Mouse (Mus musculus) testis, adult 2 months (tissue): Measurements from ENCODE around the gene Gnpat. TPM values are rescaled to one million over a fixed set of nuclear protein-coding genes. Genes with fewer than 3 reads are reported as not detected.
A peak's percentile ranks its signal among the peaks of the same experiment; 100 is the strongest.

Experiments used
- H3K27ac ChIP-seq: fragments of 200-500 bp; 2 replicates; pipeline ENCODE4 v1.5.1; 2012; ENCODE audit warnings: low read depth, low read length; ENCODE audit not compliant: control insufficient read depth, insufficient read depth
- H3K27me3 ChIP-seq: fragments of 200-500 bp; 2 replicates; pipeline ENCODE4 v1.6.1; 2012; ENCODE audit warnings: mild to moderate bottlenecking, low read length, moderate library complexity; ENCODE audit not compliant: control insufficient read depth, insufficient read depth
- H3K36me3 ChIP-seq: fragments of 200-500 bp; 2 replicates; pipeline ENCODE4 v1.6.1; 2012; ENCODE audit warnings: mild to moderate bottlenecking, low read length; ENCODE audit not compliant: control insufficient read depth, insufficient read depth
- H3K4me1 ChIP-seq: fragments of 200-500 bp; 2 replicates; pipeline ENCODE4 v1.6.1; 2012; ENCODE audit warnings: low read length; ENCODE audit not compliant: control insufficient read depth, insufficient read depth
- H3K4me3 ChIP-seq: fragments of 200-500 bp; 2 replicates; pipeline ENCODE4 v1.5.1; 2012; ENCODE audit warnings: low read depth, mild to moderate bottlenecking, low read length, moderate library complexity, mixed read lengths; ENCODE audit not compliant: control insufficient read depth
- CTCF ChIP-seq: fragments of 200-500 bp; IDR thresholded peaks from 2 replicates; pipeline ENCODE4 v1.5.1; 2012; ENCODE audit warnings: low read depth, mild to moderate bottlenecking, inconsistent platforms, low read length, moderate library complexity; ENCODE audit not compliant: control insufficient read depth, insufficient read depth, insufficient replicate concordance
- POLR2A ChIP-seq: fragments of 200-500 bp; IDR thresholded peaks from 2 replicates; pipeline ENCODE4 v1.6.1; 2012; ENCODE audit warnings: low read depth, mild to moderate bottlenecking, inconsistent platforms, low read length, moderate library complexity; ENCODE audit not compliant: control insufficient read depth
- polyA plus RNA-seq: library from polyadenylated mRNA; depleted of rRNA; stranded (reverse); fragments of >200 nt; gene quantifications from 2 replicates; pipeline ENCODE4 v1.2.3, GENCODE M21; 2012

Gene Gnpat
- polyA plus RNA-seq, 1 experiment: 262 TPM

GRCm38 (mm10) chr8:124878946-124879526 is 16.2 kb downstream of the Gnpat start:
- Histone ChIP-seq H3K27ac (no peak overlapping the region), H3K4me1 (peaks cover 2% of the 10 kb centered on the region; the same call in 1 of the 2 replicates), H3K27me3 (no peaks in the 10 kb centered on the region), H3K4me3 (no peak overlapping the region), H3K36me3 (peaks cover 9% of the 10 kb centered on the region)
- TF ChIP-seq CTCF (no peak), POLR2A (no peak)

GRCm38 (mm10) chr8:124888385-124888784 is 25.6 kb downstream of the Gnpat start:
- Histone ChIP-seq H3K4me1 (no peaks in the 10 kb centered on the region), H3K36me3 (no peaks in the 10 kb centered on the region; the same call in none of the 2 replicates), H3K27me3 (no peaks in the 10 kb centered on the region), H3K27ac (no peak overlapping the region), H3K4me3 (no peak overlapping the region)
- TF ChIP-seq POLR2A (no peak), CTCF (no peak)

GRCm38 (mm10) chr8:124892596-124892995 is 29.8 kb downstream of the Gnpat start:
- TF ChIP-seq CTCF (no peak), POLR2A (no peak)
- no peak overlapping the region for H3K27ac ChIP-seq
- no peaks in the 10 kb centered on the region for H3K27me3 ChIP-seq
- H3K4me1 ChIP-seq: peaks cover 17% of the 10 kb centered on the region
- H3K36me3 ChIP-seq: peaks cover 3% of the 10 kb centered on the region; the same call in 1 of the 2 replicates
- H3K4me3 ChIP-seq: no peak overlapping the region

GRCm38 (mm10) chr8:124896010-124896631 is 33.3 kb downstream of the Gnpat start:
- peak overlapping the region; percentile 5; the same call in 1 of the 2 replicates for H3K27ac ChIP-seq
- peaks cover 20% of the 10 kb centered on the region for H3K4me1 ChIP-seq
- no peaks in the 10 kb centered on the region for H3K27me3 ChIP-seq
- peak overlapping the region; percentile 85 for H3K4me3 ChIP-seq
- TF ChIP-seq CTCF (no peak; the same call in 1 of the 2 replicates), POLR2A (no peak)
- H3K36me3 ChIP-seq: peaks cover 3% of the 10 kb centered on the region; the same call in 1 of the 2 replicates

- H3K27me3 ChIP-seq: no peaks in the 10 kb centered on the region
- TF ChIP-seq CTCF: no peak; the same call in 1 of the 2 replicates
- peaks cover 20% of the 10 kb centered on the region for H3K4me1 ChIP-seq
- H3K36me3 ChIP-seq: peaks cover 3% of the 10 kb centered on the region; the same call in 1 of the 2 replicates
- H3K27ac ChIP-seq: peak overlapping the region; percentile 97
- H3K4me3 ChIP-seq: peak overlapping the region; percentile 85
Measured at GRCm38 (mm10) chr8:124896632-124897385, 34.0 kb downstream of the Gnpat start.

- Histone ChIP-seq H3K27ac (peak within 1 kb of the TSS; percentile 97), H3K36me3 (peaks cover 3% of the 10 kb centered on the region; the same call in 1 of the 2 replicates), H3K4me1 (peaks cover 20% of the 10 kb centered on the region), H3K4me3 (peak within 1 kb of the TSS; percentile 85), H3K27me3 (no peaks in the 10 kb centered on the region)
- TF ChIP-seq POLR2A: peak; percentile 89
- TF ChIP-seq CTCF: no peak
Measured at GRCm38 (mm10) chr8:124897386-124898250, 34.8 kb downstream of the Gnpat start, which contains the start of the genes Exoc8 and Sprtn. Gene Exoc8, minus strand, starts transcription at chr8:124897705. Gene Sprtn, plus strand, starts transcription at chr8:124897886.
